Mouse (Mus musculus): ENCODE data around the gene Ms4a3. TPM values are rescaled to one million over a fixed set of nuclear protein-coding genes. Genes with fewer than 3 reads are reported as not detected.
A peak's percentile ranks its signal among the peaks of the same experiment; 100 is the strongest.

Gene Ms4a3
- total and polyA plus RNA-seq, 3 experiments: 0.34 to 0.63 (median 0.51) TPM

DNA sequence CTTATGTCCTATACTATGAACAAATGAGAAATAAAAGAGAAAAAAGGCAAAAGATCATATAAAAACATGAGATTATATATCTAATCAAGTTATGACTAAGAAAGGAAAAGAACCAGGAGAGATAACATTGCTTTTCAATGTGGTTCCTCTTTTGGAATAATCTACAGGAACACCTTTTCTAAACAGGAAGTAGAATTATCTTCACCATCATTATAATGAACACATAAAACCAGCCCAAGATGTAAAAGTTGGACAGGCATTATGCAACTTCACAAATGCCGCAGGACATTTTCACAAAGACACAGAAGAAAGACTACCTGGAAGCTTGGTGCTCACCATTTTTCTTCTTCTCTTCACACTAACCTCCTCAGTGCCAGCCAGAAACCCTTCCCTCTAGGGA, 27.6 kb downstream of the Ms4a3 start:
- Histone ChIP-seq H3K9me3 (replicated peaks; ENCODE audit: low read length) (no peaks in the 10 kb centered on the region), H3K9ac (ENCODE audit: insufficient read depth, low read depth) (no peak overlapping the region), H3K36me3 (replicated peaks in 1 of 2; ENCODE audit: control insufficient read depth in 1 of 2, insufficient read depth in 1 of 2, low read length in 1 of 2) (no peaks in the 10 kb centered on the region), H3K27ac (ENCODE audit: insufficient read depth, low read depth) (no peak overlapping the region), H3K79me2 (replicated peaks; ENCODE audit: control insufficient read depth, extremely low read depth, insufficient read depth, poor library complexity, severe bottlenecking) (no peaks in the 10 kb centered on the region), H3K27me3 (replicated peaks) (no peaks in the 10 kb centered on the region), H3K4me2 (ENCODE audit: insufficient read depth, low read depth, poor library complexity, severe bottlenecking) (no peak overlapping the region), H3K4me3 (replicated peaks in 1 of 3; ENCODE audit: low read depth in 2 of 3, low read length in 2 of 3, poor library complexity in 1 of 3) (no peak overlapping the region), H3K4me1 (ENCODE audit: control insufficient read depth in 1 of 2, insufficient read depth in 2 of 2) (peaks cover 0 to 13% of the 10 kb centered on the region in 2 experiments; a peak in 2 of 4 replicates)
- TF ChIP-seq JUN (IDR thresholded peaks at IDR 0.05; ENCODE audit: insufficient read depth, low read depth, low read length) (no peak), KAT2A (IDR thresholded peaks at IDR 0.05; ENCODE audit: insufficient replicate concordance, low read length) (no peak), GABPA (IDR thresholded peaks at IDR 0.05; ENCODE audit: insufficient replicate concordance, low read depth, low read length) (no peak), USF1 (IDR thresholded peaks at IDR 0.05; ENCODE audit: low read depth, low read length) (no peak)
- dilution Hi-C loops (cut with MboI; ENCODE audit: extremely low pct_ligation_motif_present, extremely low pct_unique_long_range_greater_than_20kb, low sequenced_read_pairs) (no loop called here), in situ Hi-C loops (cut with MboI; ENCODE audit: low pct_ligation_motif_present, low pct_unique_long_range_greater_than_20kb, low sequenced_read_pairs) (loop anchor here (10.0 to 25.0 kb wide), 3 partner anchors 82 to 576 kb away; partner anchors contain the start of genes Oosp1, Oosp3 and Osbp)
- no peak for DNase-seq (ENCODE audit: extremely low read depth)

DNA sequence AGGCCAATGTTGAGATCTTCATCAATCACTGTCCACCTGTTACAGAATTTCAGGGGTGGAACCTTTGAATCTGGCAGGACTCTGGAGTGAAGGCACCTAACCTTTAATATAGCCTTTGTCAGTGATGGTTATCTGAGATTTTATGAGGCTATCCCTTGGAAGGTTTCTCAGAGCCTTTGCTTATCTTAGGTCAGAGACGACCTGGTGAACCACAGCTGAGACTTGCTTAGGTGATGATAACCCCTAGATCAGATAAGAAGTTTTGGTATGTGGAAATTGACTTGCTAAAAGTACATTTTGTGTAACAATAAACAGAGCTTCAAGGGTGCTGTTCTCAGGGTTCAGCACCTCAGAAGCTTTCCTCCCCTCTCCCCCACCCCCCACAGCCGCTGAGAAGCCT, 28.4 kb downstream of the Ms4a3 start:
- dilution Hi-C loops (cut with MboI; ENCODE audit: extremely low pct_ligation_motif_present, extremely low pct_unique_long_range_greater_than_20kb, low sequenced_read_pairs): no loop called here
- no peak for DNase-seq (ENCODE audit: extremely low read depth)
- Histone ChIP-seq H3K36me3 (replicated peaks in 1 of 2; ENCODE audit: control insufficient read depth in 1 of 2, insufficient read depth in 1 of 2, low read length in 1 of 2) (no peaks in the 10 kb centered on the region), H3K9me3 (replicated peaks; ENCODE audit: low read length) (no peaks in the 10 kb centered on the region), H3K9ac (ENCODE audit: insufficient read depth, low read depth) (no peak overlapping the region), H3K4me3 (replicated peaks in 1 of 3; ENCODE audit: low read depth in 2 of 3, low read length in 2 of 3, poor library complexity in 1 of 3) (no peak overlapping the region), H3K27ac (ENCODE audit: insufficient read depth, low read depth) (no peak overlapping the region), H3K4me1 (ENCODE audit: control insufficient read depth in 1 of 2, insufficient read depth in 2 of 2) (peaks cover 0 to 13% of the 10 kb centered on the region in 2 experiments; a peak in 2 of 4 replicates), H3K79me2 (replicated peaks; ENCODE audit: control insufficient read depth, extremely low read depth, insufficient read depth, poor library complexity, severe bottlenecking) (no peaks in the 10 kb centered on the region), H3K4me2 (ENCODE audit: insufficient read depth, low read depth, poor library complexity, severe bottlenecking) (no peak overlapping the region), H3K27me3 (replicated peaks) (no peaks in the 10 kb centered on the region)
- TF ChIP-seq CHD2 (IDR thresholded peaks at IDR 0.05; ENCODE audit: low read length) (no peak), BHLHE40 (IDR thresholded peaks at IDR 0.05; ENCODE audit: low read depth, low read length) (no peak), MYC (IDR thresholded peaks at IDR 0.05; ENCODE audit: low read depth, low read length) (no peak), MAZ (IDR thresholded peaks at IDR 0.05; ENCODE audit: low read depth, low read length) (no peak), CHD1 (IDR thresholded peaks at IDR 0.05; ENCODE audit: low read depth, low read length) (no peak), POLR2AphosphoS2 (IDR thresholded peaks at IDR 0.05; ENCODE audit: low read depth, low read length) (no peak)
- in situ Hi-C loops (cut with MboI; ENCODE audit: low pct_ligation_motif_present, low pct_unique_long_range_greater_than_20kb, low sequenced_read_pairs): loop anchor here (10.0 to 25.0 kb wide), 3 partner anchors 83 to 575 kb away; partner anchors contain the start of genes Oosp1, Oosp3 and Osbp

GRCm38 (mm10) chr19:11611541-11611945, 29.1 kb downstream of the Ms4a3 start:
- no peak overlapping the region for H3K27ac ChIP-seq (ENCODE audit: insufficient read depth, low read depth)
- H3K36me3 ChIP-seq (replicated peaks in 1 of 2; ENCODE audit: control insufficient read depth in 1 of 2, insufficient read depth in 1 of 2, low read length in 1 of 2): no peaks in the 10 kb centered on the region
- DNase-seq (ENCODE audit: extremely low read depth): peak; percentile 73
- in situ Hi-C loops (cut with MboI; ENCODE audit: low pct_ligation_motif_present, low pct_unique_long_range_greater_than_20kb, low sequenced_read_pairs): loop anchor here (10.0 to 25.0 kb wide), 3 partner anchors 83 to 574 kb away; partner anchors contain the start of genes Oosp1, Oosp3 and Osbp
- dilution Hi-C loops (cut with MboI; ENCODE audit: extremely low pct_ligation_motif_present, extremely low pct_unique_long_range_greater_than_20kb, low sequenced_read_pairs): no loop called here
- H3K27me3 ChIP-seq (replicated peaks): no peaks in the 10 kb centered on the region
- no peak overlapping the region for H3K4me2 ChIP-seq (ENCODE audit: insufficient read depth, low read depth, poor library complexity, severe bottlenecking)
- H3K79me2 ChIP-seq (replicated peaks; ENCODE audit: control insufficient read depth, extremely low read depth, insufficient read depth, poor library complexity, severe bottlenecking): no peaks in the 10 kb centered on the region
- peaks cover 0 to 17% of the 10 kb centered on the region in 2 experiments; a peak in 2 of 4 replicates for H3K4me1 ChIP-seq (ENCODE audit: control insufficient read depth in 1 of 2, insufficient read depth in 2 of 2)
- H3K9me3 ChIP-seq (replicated peaks; ENCODE audit: low read length): no peaks in the 10 kb centered on the region
- H3K4me3 ChIP-seq (replicated peaks in 1 of 3; ENCODE audit: low read depth in 2 of 3, low read length in 2 of 3, poor library complexity in 1 of 3): no peak overlapping the region
- TF ChIP-seq ZC3H11A (IDR thresholded peaks at IDR 0.05; ENCODE audit: low read depth, low read length) (peak; percentile 54), MAX (IDR thresholded peaks at IDR 0.05; ENCODE audit: low read length) (no peak), SMC3 (IDR thresholded peaks at IDR 0.05; ENCODE audit: low read depth, low read length) (peak; percentile 92), RAD21 (IDR thresholded peaks at IDR 0.05; ENCODE audit: low read depth, low read length) (peak; percentile 88), NELFE (IDR thresholded peaks at IDR 0.05; ENCODE audit: low read depth, low read length) (no peak), CTCF (conservative IDR thresholded peaks at IDR 0.05 in 1 of 2, IDR thresholded peaks at IDR 0.05 in 1 of 2; ENCODE audit: low read depth in 2 of 2, low read length in 2 of 2) (peak; percentile 62 to 94; a peak in 3 of 4 replicates)
- no peak overlapping the region for H3K9ac ChIP-seq (ENCODE audit: insufficient read depth, low read depth)
